Mouse (Mus musculus) bone marrow, adult 2 months (tissue): ENCODE results near the gene Lce1b. TPM values are rescaled to one million over a fixed set of nuclear protein-coding genes. Genes with fewer than 3 reads are reported as not detected.
"Not testable (repeated sequence)": the region's sequence is repeated elsewhere in the genome, so short reads cannot be mapped to it uniquely, and the experiment has no call there.

Experiments
- H3K27ac ChIP-seq: fragments of 200-500 bp; 2 replicates; pipeline ENCODE4 v1.5.1; 2012; ENCODE audit warnings: low read depth, mild to moderate bottlenecking, control low read depth, inconsistent platforms, low read length; ENCODE audit not compliant: control insufficient read depth, poor library complexity, insufficient read depth
- H3K4me1 ChIP-seq: fragments of 200-500 bp; 2 replicates; pipeline ENCODE4 v1.6.1; 2011; ENCODE audit warnings: low read length; ENCODE audit not compliant: control insufficient read depth, insufficient read depth
- H3K4me3 ChIP-seq: fragments of 200-500 bp; replicated peaks from 2 replicates; pipeline ENCODE3; 2011; ENCODE audit warnings: mild to moderate bottlenecking, low read depth, low read length, control low read depth; ENCODE audit not compliant: control insufficient read depth
- CTCF ChIP-seq: fragments of 200-500 bp; IDR thresholded peaks from 2 replicates; pipeline ENCODE4 v1.5.1; 2011; ENCODE audit warnings: low read length, control low read depth; ENCODE audit not compliant: control insufficient read depth, insufficient read depth
- POLR2A ChIP-seq: fragments of 200-500 bp; IDR thresholded peaks from 2 replicates; pipeline ENCODE4 v1.6.1; 2011; ENCODE audit warnings: low read depth, mild to moderate bottlenecking, control low read depth, low read length, borderline replicate concordance; ENCODE audit not compliant: control insufficient read depth
- WGBS: fragments of 180-500 bp; shearing (Covaris S2); methylation state at CpG from one replicate; pipeline ENCODE4 v1.1.7; 2018; 5-methylcytosine and 5-hydroxymethylcytosine counted together
- polyA plus RNA-seq: library from polyadenylated mRNA; stranded (reverse); fragments of >200 nt; gene quantifications from 2 replicates; pipeline ENCODE4 v1.2.4, GENCODE M21; 2011; ENCODE audit warnings: low replicate concordance; ENCODE audit not compliant: missing spikeins, insufficient read depth, insufficient read length

Lce1b gene
- polyA plus RNA-seq: not detected in 2 replicates

GRCm38 (mm10) chr3:92656826-92657225 is at the start of gene Lce1b:
TSS of gene Lce1b (minus strand) at chr3:92656926.
- H3K4me3 ChIP-seq: no peak within 1 kb of the TSS
- H3K4me1 ChIP-seq: no peaks in the 10 kb centered on the region
- no peak within 1 kb of the TSS for H3K27ac ChIP-seq
- TF ChIP-seq POLR2A: no peak
- no peak for TF ChIP-seq CTCF

DNA sequence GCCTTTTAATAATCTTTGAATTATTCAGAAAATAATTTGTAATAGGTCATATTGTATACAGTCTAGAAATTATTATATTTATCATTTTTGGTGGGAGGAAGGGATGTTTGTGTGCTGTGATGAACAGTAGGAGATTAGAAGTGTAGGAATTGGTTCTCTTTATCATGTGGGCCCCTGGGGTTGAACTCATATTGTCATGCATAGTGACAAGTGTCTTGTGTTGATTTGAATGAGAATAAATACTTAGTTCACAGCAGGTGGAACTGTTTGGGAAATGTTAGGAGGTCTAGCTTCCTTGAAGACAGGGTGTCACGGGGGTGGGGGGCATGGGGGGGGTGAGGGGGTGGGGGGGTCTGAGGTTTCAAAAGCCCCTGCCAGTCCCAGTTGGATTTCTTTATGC is 37.9 kb upstream of the Lce1b start:
- H3K4me1 ChIP-seq: no peaks in the 10 kb centered on the region
- WGBS: 39% methylated on average over 1 of the region's 1 CpGs
- TF ChIP-seq CTCF (no peak), POLR2A (no peak)
- no peak overlapping the region for H3K4me3 ChIP-seq
- no peak overlapping the region for H3K27ac ChIP-seq

GRCm38 (mm10) chr3:92691688-92692087 is 35.0 kb upstream of the Lce1b start:
- no peak overlapping the region for H3K4me3 ChIP-seq
- H3K27ac ChIP-seq: no peak overlapping the region
- no peaks in the 10 kb centered on the region for H3K4me1 ChIP-seq
- no peak for TF ChIP-seq POLR2A

DNA sequence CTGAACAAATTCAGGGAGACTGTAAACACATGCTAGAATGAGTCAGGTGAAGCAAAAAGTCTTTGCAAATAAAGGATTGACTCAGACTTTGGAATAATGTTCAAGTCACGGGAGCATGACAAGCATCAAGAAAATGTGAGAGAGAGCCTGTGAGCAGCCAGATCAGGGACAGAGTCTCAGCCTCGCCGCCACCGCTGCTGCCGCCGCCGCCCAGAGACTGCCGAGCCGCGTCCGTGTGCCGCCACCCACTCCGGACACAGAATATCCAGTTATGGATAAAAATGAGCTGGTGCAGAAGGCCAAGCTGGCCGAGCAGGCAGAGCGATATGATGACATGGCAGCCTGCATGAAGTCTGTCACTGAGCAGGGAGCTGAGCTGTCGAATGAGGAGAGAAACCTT is 32.4 kb upstream of the Lce1b start:
- H3K4me3 ChIP-seq, H3K27ac ChIP-seq, H3K4me1 ChIP-seq: not testable (repeated sequence)
- WGBS: 74% methylated on average over 16 of the region's 16 CpGs

DNA sequence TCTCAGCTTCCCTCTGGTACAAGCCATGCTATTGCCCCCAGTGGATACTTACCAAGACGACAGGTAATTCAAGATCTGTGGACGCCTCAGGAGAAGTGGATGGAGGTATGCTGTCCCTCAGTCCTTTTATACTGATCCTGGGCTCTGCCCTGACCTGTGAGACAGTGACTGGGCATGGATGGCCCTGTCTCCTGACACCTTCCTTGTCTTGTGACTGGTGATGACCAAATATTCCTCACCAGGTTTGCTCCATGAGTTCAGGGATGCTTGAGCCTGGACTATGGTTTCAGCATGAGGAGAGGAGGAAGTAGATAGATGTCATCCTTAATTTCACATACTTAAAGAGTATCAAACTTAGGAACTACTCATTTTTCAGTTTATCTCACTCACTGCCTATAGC is 30.4 kb upstream of the Lce1b start, which contains the start of gene Lce1d:
Gene Lce1d (minus strand): TSS at position 101 of the 400 bp plus-strand sequence.
- WGBS: 53% methylated on average over 2 of the region's 2 CpGs
- Histone ChIP-seq H3K27ac (no peak within 1 kb of the TSS), H3K4me3 (no peak within 1 kb of the TSS), H3K4me1 (no peaks in the 10 kb centered on the region)
- TF ChIP-seq POLR2A (no peak), CTCF (no peak)

DNA sequence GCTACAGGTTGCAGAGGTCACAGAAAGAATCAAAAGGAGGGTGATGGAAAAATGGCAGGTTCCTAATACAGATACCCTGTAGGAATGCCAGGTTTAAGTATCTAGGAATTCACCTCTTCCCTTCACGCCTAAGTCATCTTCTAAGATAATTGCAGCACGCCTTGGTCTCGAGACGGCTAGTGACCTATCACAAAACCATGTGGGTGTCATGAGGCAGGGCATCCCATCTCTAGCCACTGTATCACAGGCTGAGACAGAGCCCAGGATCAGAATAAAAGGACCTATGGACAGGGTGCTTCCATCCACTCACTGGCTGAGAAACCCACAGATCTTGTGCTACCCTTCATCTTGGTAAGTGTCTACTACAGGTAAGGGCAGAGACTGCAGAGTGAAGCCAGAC is 22.2 kb upstream of the Lce1b start, which contains the start of gene Lce1c:
Gene Lce1c (plus strand): TSS at position 301 of the 400 bp plus-strand sequence.
- TF ChIP-seq POLR2A (no peak), CTCF (no peak)
- WGBS: 88% methylated on average over 4 of the region's 4 CpGs

GRCm38 (mm10) chr3:92670215-92670614 is 13.5 kb upstream of the Lce1b start, which contains the start of gene Lce1a2:
TSS of gene Lce1a2 (minus strand) at chr3:92670315.
- Histone ChIP-seq H3K4me3 (no peak within 1 kb of the TSS), H3K27ac (no peak within 1 kb of the TSS), H3K4me1 (no peaks in the 10 kb centered on the region)
- no peak for TF ChIP-seq POLR2A
- no peak for TF ChIP-seq CTCF

More for the DNA sequence above, 22.2 kb upstream of the Lce1b start, which contains the start of gene Lce1c:
- Histone ChIP-seq H3K4me1 (no peaks in the 10 kb centered on the region), H3K27ac (no peak within 1 kb of the TSS), H3K4me3 (no peak within 1 kb of the TSS)

DNA sequence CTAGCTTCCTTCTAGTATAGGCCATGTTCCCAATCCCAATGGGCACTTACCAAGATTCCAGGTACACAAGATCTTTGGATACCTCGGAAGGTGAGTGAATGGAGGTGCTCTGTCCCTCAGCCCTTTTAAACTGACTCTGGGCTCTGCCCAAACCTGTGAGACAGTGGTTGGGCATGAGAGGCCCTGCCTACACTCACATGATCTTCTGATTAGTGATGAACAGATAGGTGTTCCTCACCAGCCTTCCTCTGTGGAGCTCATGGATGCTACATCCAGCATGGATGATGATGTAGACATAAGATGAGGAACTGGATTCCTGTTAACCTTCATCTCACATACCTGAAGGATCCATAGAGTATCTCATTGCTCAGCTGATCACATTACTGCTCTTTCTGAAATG is 8.5 kb downstream of the Lce1b start, which contains the start of gene Lce1a1:
Gene Lce1a1 (minus strand): TSS at position 101 of the 400 bp plus-strand sequence.
- TF ChIP-seq POLR2A: no peak
- no peak for TF ChIP-seq CTCF
- no peaks in the 10 kb centered on the region for H3K4me1 ChIP-seq
- no peak within 1 kb of the TSS for H3K4me3 ChIP-seq
- 70% methylated on average over 1 of the region's 1 CpGs for WGBS
- H3K27ac ChIP-seq: no peak within 1 kb of the TSS

DNA sequence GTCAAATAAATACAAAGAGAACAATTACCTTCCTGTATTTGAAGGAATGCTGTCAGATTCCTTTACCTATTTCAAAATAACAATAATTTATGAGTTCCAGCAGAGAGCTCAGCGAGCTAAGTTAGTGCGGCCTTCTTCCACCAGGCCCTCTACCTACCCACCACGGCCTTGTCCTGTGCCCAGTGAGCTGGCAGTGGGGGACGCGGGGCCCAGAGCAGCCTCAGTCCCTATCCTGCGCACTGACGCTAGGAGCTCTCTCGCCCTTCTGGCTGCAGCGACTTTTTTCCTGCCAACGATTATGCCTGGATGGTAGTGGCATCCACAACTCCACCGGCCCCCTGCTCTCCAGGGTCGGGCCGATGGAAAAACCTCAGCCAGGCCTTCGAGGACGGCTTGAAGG is 16.9 kb downstream of the Lce1b start:
- Histone ChIP-seq H3K4me1 (no peaks in the 10 kb centered on the region), H3K4me3 (no peak overlapping the region), H3K27ac (no peak overlapping the region)
- 85% methylated on average over 15 of the region's 15 CpGs for WGBS
- TF ChIP-seq CTCF (no peak), POLR2A (no peak)
